Mouse (Mus musculus) heart, adult 11 months (tissue): ENCODE measurements around the gene Oma1.

Source experiments
- DNase-seq: peaks from one replicate; pipeline ENCODE4 v3.0.0; 2022

Oma1 gene

GRCm38 (mm10) chr4:103313587-103314525 lies at the start of gene Oma1:
Oma1 (plus strand) TSS chr4:103313812.
- DNase-seq = peak; percentile 100

- no peak for DNase-seq
Observed at GRCm38 (mm10) chr4:103263812-103264396, 49.7 kb upstream of the Oma1 start.

GRCm38 (mm10) chr4:103265166-103265565 lies 48.4 kb upstream of the Oma1 start:
- no peak for DNase-seq

- DNase-seq = no peak
Observed at GRCm38 (mm10) chr4:103269336-103269735, 44.3 kb upstream of the Oma1 start.

GRCm38 (mm10) chr4:103273021-103273420 lies 40.6 kb upstream of the Oma1 start:
- DNase-seq = no peak

GRCm38 (mm10) chr4:103288342-103288741 lies 25.3 kb upstream of the Oma1 start:
- DNase-seq = no peak

GRCm38 (mm10) chr4:103290763-103291162 lies 22.8 kb upstream of the Oma1 start, which contains the start of gene 4921539E11Rik:
4921539E11Rik (minus strand) TSS chr4:103290863.
- peak; percentile 61 for DNase-seq

- DNase-seq = no peak
Observed at GRCm38 (mm10) chr4:103299342-103299741, 14.3 kb upstream of the Oma1 start.

GRCm38 (mm10) chr4:103303851-103304250 lies 9.8 kb upstream of the Oma1 start:
- no peak for DNase-seq

GRCm38 (mm10) chr4:103314526-103314910 lies 906 bp downstream of the Oma1 start:
- DNase-seq = no peak

- no peak for DNase-seq
Observed at GRCm38 (mm10) chr4:103315861-103316260, 2.2 kb downstream of the Oma1 start.

- DNase-seq = peak; percentile 79
Observed at GRCm38 (mm10) chr4:103321461-103321860, 7.8 kb downstream of the Oma1 start.

- DNase-seq = peak; percentile 72
Observed at GRCm38 (mm10) chr4:103324688-103325451, 11.3 kb downstream of the Oma1 start.

GRCm38 (mm10) chr4:103326994-103327393 lies 13.4 kb downstream of the Oma1 start:
- peak; percentile 89 for DNase-seq

GRCm38 (mm10) chr4:103329348-103329747 lies 15.7 kb downstream of the Oma1 start:
- DNase-seq = peak; percentile 46

GRCm38 (mm10) chr4:103335134-103335533 lies 21.5 kb downstream of the Oma1 start:
- peak; percentile 13 for DNase-seq

- DNase-seq = peak; percentile 79
Observed at GRCm38 (mm10) chr4:103340726-103341125, 27.1 kb downstream of the Oma1 start.

- peak; percentile 66 for DNase-seq
Observed at GRCm38 (mm10) chr4:103341620-103342019, 28.0 kb downstream of the Oma1 start.

- DNase-seq = peak; percentile 86
Observed at GRCm38 (mm10) chr4:103346058-103346457, 32.4 kb downstream of the Oma1 start.

- peak; percentile 41 for DNase-seq
Observed at GRCm38 (mm10) chr4:103346849-103347248, 33.2 kb downstream of the Oma1 start.

GRCm38 (mm10) chr4:103349219-103349618 lies 35.6 kb downstream of the Oma1 start:
- DNase-seq = no peak

GRCm38 (mm10) chr4:103352926-103353325 lies 39.3 kb downstream of the Oma1 start:
- DNase-seq = peak; percentile 73

- no peak for DNase-seq
Observed at GRCm38 (mm10) chr4:103357457-103357856, 43.8 kb downstream of the Oma1 start.
